Mouse (Mus musculus) stomach, embryonic 14.5 days (tissue): ENCODE results near the gene Fam57a. TPM values are rescaled to one million over a fixed set of nuclear protein-coding genes. Genes with fewer than 3 reads are reported as not detected.

Experiments
- ATAC-seq: fragments of 200-750 bp; cut with Nextera tagmentation; 2 replicates; pipeline ENCODE4 v1.8.0; 2017; ENCODE audit warnings: low read depth, moderate TSS enrichment; ENCODE audit not compliant: insufficient number of reproducible peaks, insufficient read depth, low FRiP score
- H3K27ac ChIP-seq: fragments of 300-500 bp; sonication (generic); 2 replicates; pipeline ENCODE4 v1.5.1; 2014; ENCODE audit warnings: mild to moderate bottlenecking, low read length, moderate library complexity, mixed read lengths
- H3K27me3 ChIP-seq: fragments of 300-500 bp; sonication (generic); 2 replicates; pipeline ENCODE4 v1.6.1; 2014; ENCODE audit warnings: low read length, control low read depth, mixed read lengths; ENCODE audit not compliant: control insufficient read depth, insufficient read depth
- H3K36me3 ChIP-seq: fragments of 300-500 bp; sonication (generic); 2 replicates; pipeline ENCODE4 v1.6.1; 2014; ENCODE audit warnings: mild to moderate bottlenecking, control low read depth, low read length, moderate library complexity, mixed read lengths; ENCODE audit not compliant: control insufficient read depth, insufficient read depth
- H3K4me1 ChIP-seq: fragments of 300-500 bp; sonication (generic); 2 replicates; pipeline ENCODE4 v1.6.1; 2014; ENCODE audit warnings: low read length, control low read depth, mixed read lengths; ENCODE audit not compliant: control insufficient read depth, insufficient read depth
- H3K4me2 ChIP-seq: fragments of 300-500 bp; sonication (generic); replicated peaks from 2 replicates; pipeline ENCODE4 v1.6.1; 2014; ENCODE audit warnings: low read depth, low read length, control low read depth
- H3K4me3 ChIP-seq: fragments of 300-500 bp; sonication (generic); 2 replicates; pipeline ENCODE4 v1.5.1; 2014; ENCODE audit warnings: low read depth, low read length, control low read depth
- H3K9ac ChIP-seq: fragments of 300-500 bp; sonication (generic); replicated peaks from 2 replicates; pipeline ENCODE4 v1.6.1; 2014; ENCODE audit warnings: low read depth, mild to moderate bottlenecking, control low read depth, low read length, moderate library complexity, mixed read lengths
- H3K9me3 ChIP-seq: fragments of 300-500 bp; sonication (generic); 2 replicates; pipeline ENCODE4 v1.6.1; 2016; ENCODE audit warnings: low read depth, low read length, control low read depth; ENCODE audit not compliant: control insufficient read depth
- WGBS: fragments of 180-500 bp; shearing (Covaris S2); extraction: QIAGEN DNeasy Blood & Tissue Kit; methylation state at CpG from one replicate; pipeline ENCODE4 v1.1.7; 2014; 5-methylcytosine and 5-hydroxymethylcytosine counted together
- polyA plus RNA-seq: library from polyadenylated mRNA; unstranded; fragments of >200 nt; fragmentation: Nextera tagmentation; extraction: Ambion mirVana; gene quantifications from 2 replicates; pipeline ENCODE4 v1.2.1, GENCODE M21; 2014

The Fam57a gene
- polyA plus RNA-seq, 1 experiment from 2014 or later = 73.3 TPM

DNA sequence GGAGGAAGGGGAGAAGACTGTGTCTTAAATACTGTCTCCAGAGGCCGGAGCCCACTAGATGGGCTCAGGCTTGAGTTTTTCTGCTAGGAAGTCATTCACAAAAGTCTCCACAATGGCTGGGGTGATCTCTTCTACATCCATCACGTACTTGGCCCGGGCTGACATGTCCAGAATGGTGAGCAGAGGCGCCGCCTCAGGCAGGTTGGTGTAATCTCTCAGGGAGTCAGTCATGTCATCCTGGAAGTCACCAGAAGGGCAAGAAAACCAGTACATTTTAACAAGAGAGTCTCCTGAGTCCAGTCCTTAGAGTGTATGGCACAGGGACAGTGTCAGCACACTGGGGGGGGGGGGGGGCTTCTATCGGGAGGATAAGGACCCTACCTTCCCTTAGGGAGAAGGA is 79.0 kb downstream of the Fam57a start:
- no peak for ATAC-seq
- Histone ChIP-seq H3K4me3 (no peak overlapping the region), H3K4me2 (no peak overlapping the region), H3K9ac (no peak overlapping the region), H3K27me3 (no peaks in the 10 kb centered on the region), H3K36me3 (peaks cover 18% of the 10 kb centered on the region), H3K27ac (no peak overlapping the region), H3K4me1 (0 out of 2 replicates have a peak, but pooled peaks cover 2% of the 10 kb centered on the region), H3K9me3 (no peaks in the 10 kb centered on the region)
- 72% methylated on average over 6 of the region's 6 CpGs for WGBS

DNA sequence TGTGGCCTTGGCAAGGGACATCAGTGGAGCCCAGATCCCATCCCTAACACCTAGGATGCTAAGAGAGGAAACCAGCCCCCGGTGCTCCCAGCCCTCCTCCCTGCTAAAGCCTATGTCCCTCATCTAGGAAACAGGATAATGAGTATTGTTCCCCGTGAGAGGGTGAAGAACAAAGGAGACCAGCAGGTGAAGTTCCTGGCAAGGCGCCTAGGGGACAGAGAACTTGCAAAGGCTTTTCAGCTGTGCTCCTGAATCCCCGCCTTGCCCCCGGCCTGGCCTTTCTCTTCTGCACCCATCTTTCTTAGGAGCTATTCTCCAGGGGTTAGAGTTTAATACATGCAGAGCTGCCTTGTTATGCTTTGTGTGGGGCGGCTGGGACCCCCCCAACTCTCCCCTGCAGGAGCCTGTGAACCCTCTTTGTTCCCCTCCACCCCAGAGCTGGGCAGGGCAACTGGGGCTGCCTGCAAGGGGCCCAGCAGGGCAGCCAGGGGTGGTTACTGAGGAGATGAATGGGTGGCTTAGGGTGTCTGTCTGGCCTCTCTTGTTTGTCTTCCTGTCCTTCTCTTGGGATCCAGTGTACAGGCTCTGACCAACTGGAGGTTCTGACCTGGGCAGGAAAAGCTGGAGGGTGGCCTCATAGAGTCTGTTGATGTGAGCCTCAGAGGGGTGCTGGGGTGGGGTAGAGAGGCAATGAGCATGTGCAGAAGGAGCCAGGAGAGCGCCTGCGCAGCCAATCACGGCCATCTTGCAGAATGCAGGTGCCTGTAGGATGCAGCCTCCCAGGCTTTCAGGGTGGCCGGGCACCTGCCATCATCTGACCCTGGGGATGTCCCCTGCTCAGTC is 81.0 kb downstream of the Fam57a start:
- no peak; the same call in 1 of the 2 replicates for ATAC-seq
- Histone ChIP-seq H3K9ac (no peak overlapping the region), H3K27ac (no peak overlapping the region), H3K27me3 (no peaks in the 10 kb centered on the region), H3K4me2 (no peak overlapping the region), H3K9me3 (no peaks in the 10 kb centered on the region), H3K36me3 (peaks cover 19% of the 10 kb centered on the region), H3K4me1 (0 out of 2 replicates have a peak, but pooled peaks cover 2% of the 10 kb centered on the region), H3K4me3 (no peak overlapping the region)
- 67% methylated on average over 10 of the region's 10 CpGs for WGBS

DNA sequence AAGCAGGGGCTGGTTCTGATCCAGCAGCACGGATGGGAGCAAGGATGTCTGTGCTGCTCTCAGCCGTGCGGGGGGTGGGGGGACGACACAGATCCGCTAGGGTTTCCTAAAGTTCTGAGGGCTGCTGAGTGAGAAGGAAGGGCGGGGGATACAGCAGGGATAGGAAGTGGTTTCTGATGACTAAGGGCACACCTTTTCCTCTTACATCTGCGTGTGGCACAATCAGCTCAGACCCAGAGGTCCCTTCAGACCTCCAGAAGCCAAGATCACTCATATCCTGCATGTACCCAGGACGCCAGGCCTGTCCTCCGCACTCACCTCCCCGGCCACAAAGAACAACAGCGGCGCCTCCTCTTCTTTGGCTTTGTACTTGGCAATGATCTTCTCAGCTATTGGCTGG is 81.8 kb downstream of the Fam57a start:
- Histone ChIP-seq H3K4me2 (no peak overlapping the region), H3K9ac (no peak overlapping the region; the same call in 1 of the 2 replicates), H3K9me3 (no peaks in the 10 kb centered on the region), H3K27ac (no peak overlapping the region), H3K4me1 (0 out of 2 replicates have a peak, but pooled peaks cover 2% of the 10 kb centered on the region), H3K27me3 (no peaks in the 10 kb centered on the region), H3K36me3 (peaks cover 19% of the 10 kb centered on the region), H3K4me3 (no peak overlapping the region)
- ATAC-seq = no peak
- WGBS = 80% methylated on average over 12 of the region's 12 CpGs

DNA sequence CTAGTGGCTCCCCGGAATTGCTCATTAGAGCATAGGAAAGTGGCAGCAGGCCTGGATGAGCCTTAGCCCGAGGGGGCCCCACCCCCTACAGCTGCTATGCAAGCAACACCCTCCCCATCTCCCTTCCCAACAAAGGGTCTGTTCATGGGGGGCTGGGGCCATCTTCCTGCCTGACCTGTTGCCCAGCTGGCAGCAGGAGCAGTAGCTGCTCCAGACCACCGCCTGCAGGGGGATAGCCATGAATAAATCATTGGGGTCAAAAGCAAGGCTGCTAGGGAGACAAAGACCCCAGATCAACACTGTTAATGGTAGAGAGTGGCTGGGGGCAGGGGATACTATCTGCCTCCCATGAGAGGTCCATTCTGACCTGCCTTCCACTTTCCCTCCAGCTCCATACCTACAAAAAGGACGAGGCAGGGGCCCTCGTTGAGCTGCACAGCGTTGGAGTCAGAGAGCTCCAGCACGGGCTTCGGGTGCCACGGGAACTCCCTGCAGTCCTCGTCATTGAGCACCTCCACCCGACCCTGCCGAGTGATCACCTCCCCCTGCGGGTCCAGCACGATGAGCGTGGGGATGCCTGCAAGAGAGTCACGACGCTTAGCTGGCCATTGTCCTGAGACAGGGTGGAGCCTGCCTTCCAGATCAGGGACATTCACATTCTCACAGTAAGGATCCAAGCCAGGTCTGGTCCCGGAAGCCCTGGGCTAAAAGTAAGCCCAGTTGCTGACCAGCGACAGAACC is 83.3 kb downstream of the Fam57a start:
- 0 out of 2 replicates have a peak, but pooled peaks cover 2% of the 10 kb centered on the region for H3K4me1 ChIP-seq
- no peak; the same call in 1 of the 2 replicates for ATAC-seq
- H3K27ac ChIP-seq = no peak overlapping the region
- peaks cover 19% of the 10 kb centered on the region for H3K36me3 ChIP-seq
- H3K4me2 ChIP-seq = no peak overlapping the region
- no peak overlapping the region for H3K9ac ChIP-seq
- H3K27me3 ChIP-seq = no peaks in the 10 kb centered on the region
- H3K4me3 ChIP-seq = no peak overlapping the region
- 21% methylated on average over 19 of the region's 19 CpGs for WGBS
- H3K9me3 ChIP-seq = no peaks in the 10 kb centered on the region

Other genes with a start within 250 kb of the Fam57a start
- 8.6 and 10.6 TPM in 2 replicates for gene Rph3al, start 241.2 kb upstream of the Fam57a start, polyA plus RNA-seq
- gene 1700016K19Rik, start 179.8 kb upstream of the Fam57a start, polyA plus RNA-seq = 3.2 and 4.2 TPM in 2 replicates
- gene Rflnb, start 151.9 kb upstream of the Fam57a start, polyA plus RNA-seq = 42.8 and 44.5 TPM in 2 replicates
- gene Vps53, start within 50 bp of the Fam57a start, polyA plus RNA-seq = 39.2 and 41.7 TPM in 2 replicates
- gene Dbil5, start 37.9 kb downstream of the Fam57a start, polyA plus RNA-seq = 0.49 and 1.3 TPM in 2 replicates
- 29.1 and 31.8 TPM in 2 replicates for gene Gemin4, start 38.0 kb downstream of the Fam57a start, polyA plus RNA-seq
- 24.4 and 26.3 TPM in 2 replicates for gene Mrm3, start 64.0 kb downstream of the Fam57a start, polyA plus RNA-seq
- gene Glod4, start 64.1 kb downstream of the Fam57a start, polyA plus RNA-seq = 135 and 155 TPM in 2 replicates
- 50.4 and 50.5 TPM in 2 replicates for gene Nxn, start 219.5 kb downstream of the Fam57a start, polyA plus RNA-seq
- gene Timm22, start 227.3 kb downstream of the Fam57a start, polyA plus RNA-seq = 115 and 117 TPM in 2 replicates